Mouse (Mus musculus) common myeloid progenitor, adult 5-6 weeks (primary cell): Measurements from ENCODE around the gene Psme1. TPM values are rescaled to one million over a fixed set of nuclear protein-coding genes. Genes with fewer than 3 reads are reported as not detected.

Experiments
- total RNA-seq: library from RNA; stranded (forward); fragments of 200-1000, 187-1606 nt; gene quantifications from 2 replicates; pipeline ENCODE4 v1.2.3, GENCODE M21; 2017

Psme1 gene
- total RNA-seq, 1 experiment from 2014 or later = 372 TPM

Other genes with a start within 250 kb of the Psme1 start
- gene Dhrs4, start 99.4 kb upstream of the Psme1 start, total RNA-seq = 77.1 and 95.0 TPM in 2 replicates
- 0.15 and 2.1 TPM in 2 replicates for gene Carmil3, start 87.5 kb upstream of the Psme1 start, total RNA-seq
- gene Cpne6, start 67.7 kb upstream of the Psme1 start, total RNA-seq = not detected in 2 replicates
- not detected in 2 replicates for gene Nrl, start 53.1 kb upstream of the Psme1 start, total RNA-seq
- gene Pck2, start 37.9 kb upstream of the Psme1 start, total RNA-seq = 47.8 and 51.1 TPM in 2 replicates
- 41.6 and 79.5 TPM in 2 replicates for gene Dcaf11, start 18.1 kb upstream of the Psme1 start, total RNA-seq
- gene A730061H03Rik, start 17.7 kb upstream of the Psme1 start, total RNA-seq = not detected in 2 replicates
- gene Fitm1, start 2.5 kb upstream of the Psme1 start, total RNA-seq = 1.3 TPM in 1 of 2 replicates, not detected in the other
- 19.1 and 24.3 TPM in 2 replicates for gene Emc9, start 7.2 kb downstream of the Psme1 start, total RNA-seq
- 217 and 241 TPM in 2 replicates for gene Psme2, start 13.0 kb downstream of the Psme1 start, total RNA-seq
- gene Rnf31, start 13.6 kb downstream of the Psme1 start, total RNA-seq = 11.9 and 21.2 TPM in 2 replicates
- 38.5 and 39.8 TPM in 2 replicates for gene Irf9, start 25.4 kb downstream of the Psme1 start, total RNA-seq
- 8.1 and 12.7 TPM in 2 replicates for gene Rec8, start 39.9 kb downstream of the Psme1 start, total RNA-seq
- gene Ipo4, start 57.8 kb downstream of the Psme1 start, total RNA-seq = 23.0 and 64.0 TPM in 2 replicates
- 0.87 and 9.9 TPM in 2 replicates for gene Gm49378, start 59.8 kb downstream of the Psme1 start, total RNA-seq
- 42.8 and 66.8 TPM in 2 replicates for gene Tm9sf1, start 65.7 kb downstream of the Psme1 start, total RNA-seq
- 0.27 and 0.82 TPM in 2 replicates for gene Tssk4, start 72.1 kb downstream of the Psme1 start, total RNA-seq
- gene Mdp1, start 82.4 kb downstream of the Psme1 start, total RNA-seq = 26.2 and 28.2 TPM in 2 replicates
- 39.3 and 46.1 TPM in 2 replicates for gene Gmpr2, start 93.8 kb downstream of the Psme1 start, total RNA-seq
- 345 and 391 TPM in 2 replicates for gene Nedd8, start 94.0 kb downstream of the Psme1 start, total RNA-seq
- 20.9 and 24.1 TPM in 2 replicates for gene Tinf2, start 103.7 kb downstream of the Psme1 start, total RNA-seq
- 1.9 and 2.8 TPM in 2 replicates for gene Tgm1, start 135.8 kb downstream of the Psme1 start, total RNA-seq
- gene Rabggta, start 144.1 kb downstream of the Psme1 start, total RNA-seq = 11.6 and 15.0 TPM in 2 replicates
- 8.3 and 23.9 TPM in 2 replicates for gene Dhrs1, start 167.6 kb downstream of the Psme1 start, total RNA-seq
- gene Nop9, start 167.6 kb downstream of the Psme1 start, total RNA-seq = 21.4 and 22.7 TPM in 2 replicates
- gene Cideb, start 180.3 kb downstream of the Psme1 start, total RNA-seq = 0.14 and 1.1 TPM in 2 replicates
- gene Ltb4r2, start 183.3 kb downstream of the Psme1 start, total RNA-seq = 0.46 and 0.49 TPM in 2 replicates
- gene Ltb4r1, start 187.8 kb downstream of the Psme1 start, total RNA-seq = 1.5 and 6.3 TPM in 2 replicates
- gene Adcy4, start 206.0 kb downstream of the Psme1 start, total RNA-seq = not detected in 2 replicates
- gene Ripk3, start 210.7 kb downstream of the Psme1 start, total RNA-seq = 33.0 and 43.3 TPM in 2 replicates
- gene Nfatc4, start 245.0 kb downstream of the Psme1 start, total RNA-seq = not detected in 2 replicates